Mouse (Mus musculus) A20 (cell line): ENCODE measurements around the gene Fbxw2.
"Not testable (repeated sequence)": the region's sequence is repeated elsewhere in the genome, so short reads cannot be mapped to it uniquely, and the experiment has no call there.

Experiments used
- DNase-seq: peaks from one replicate; pipeline ENCODE4 v3.0.0-alpha.2; 2011; ENCODE audit warnings: low read depth, low spot score

Fbxw2 gene

GRCm38 (mm10) chr2:34825827-34826459 lies at the start of gene Fbxw2:
Gene Fbxw2, minus strand, starts transcription at chr2:34826311.
- DNase-seq, result peak; percentile 94

- DNase-seq, result no peak
Observed at GRCm38 (mm10) chr2:34874816-34875345, 48.8 kb upstream of the Fbxw2 start, which contains the start of gene Psmd5. Gene Psmd5, minus strand, starts transcription at chr2:34874968.

DNA sequence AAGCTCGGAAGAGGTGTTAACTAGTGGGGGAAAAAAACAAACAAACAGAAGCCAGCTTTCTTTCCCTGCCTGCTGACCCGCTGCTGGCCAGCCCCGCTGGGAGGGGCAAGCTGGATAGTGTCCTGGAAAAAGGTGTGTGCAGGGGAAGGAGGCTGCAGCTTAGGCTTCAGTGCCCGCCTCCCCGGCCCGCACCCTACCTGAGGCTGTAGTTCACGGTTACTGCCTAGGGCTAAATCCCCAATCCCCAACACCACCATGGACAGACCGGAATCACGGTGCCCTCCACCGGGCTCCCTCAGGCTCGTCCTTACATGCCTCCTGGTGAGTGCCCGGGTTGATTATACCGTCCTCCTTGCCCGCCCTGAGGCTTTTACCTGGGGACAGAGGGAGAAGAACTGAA lies 48.2 kb upstream of the Fbxw2 start, which contains the start of gene Cutal:
TSS of gene Cutal (plus strand) at position 126 of the 400 bp plus-strand sequence.
- DNase-seq, result no peak

DNA sequence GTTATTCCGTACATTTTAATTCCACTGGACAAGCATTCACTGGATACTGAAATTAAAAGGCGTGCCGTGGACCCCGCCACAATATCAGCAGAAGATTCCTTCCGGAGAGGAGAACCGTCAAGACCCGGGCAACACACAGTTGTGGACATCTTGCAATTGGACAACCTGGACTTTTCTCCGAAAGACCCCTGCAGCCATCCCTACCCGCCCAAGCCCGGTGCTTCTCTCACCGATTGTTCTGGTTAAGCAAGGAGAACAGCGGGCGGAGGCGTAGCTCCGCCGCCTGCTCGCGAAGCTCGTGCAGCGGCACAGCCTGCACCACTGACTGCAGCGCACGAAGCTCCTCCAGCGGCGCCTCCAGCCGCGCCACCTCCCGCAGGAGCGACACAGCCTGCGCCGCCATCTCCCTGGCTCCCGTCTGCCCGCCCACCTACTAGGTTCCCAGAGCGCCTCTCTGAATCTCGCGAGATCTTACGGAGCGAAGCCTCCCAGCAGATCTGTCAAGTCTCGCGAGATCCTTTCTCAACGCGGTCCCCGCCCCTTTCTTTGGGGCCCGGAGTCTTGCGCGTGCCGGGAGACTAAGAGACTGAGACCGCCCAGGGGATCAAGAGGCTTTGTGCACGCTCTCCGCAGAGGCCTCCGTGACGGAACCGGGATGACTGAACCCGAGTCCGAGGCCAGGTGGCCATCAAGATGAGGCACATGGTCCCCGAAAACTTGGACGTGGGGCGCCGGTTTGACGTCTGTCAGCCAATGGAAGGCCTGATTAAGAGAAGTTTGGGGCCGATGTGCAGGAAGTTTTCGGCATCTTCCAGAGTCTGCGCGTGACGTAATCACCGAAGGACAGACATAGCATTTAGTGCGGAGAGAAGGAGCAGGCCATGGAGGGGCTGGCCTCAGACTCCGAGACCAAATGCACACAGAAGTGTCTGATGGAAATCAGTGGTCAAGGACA lies 44.7 kb upstream of the Fbxw2 start:
- peak; percentile 99 for DNase-seq

DNA sequence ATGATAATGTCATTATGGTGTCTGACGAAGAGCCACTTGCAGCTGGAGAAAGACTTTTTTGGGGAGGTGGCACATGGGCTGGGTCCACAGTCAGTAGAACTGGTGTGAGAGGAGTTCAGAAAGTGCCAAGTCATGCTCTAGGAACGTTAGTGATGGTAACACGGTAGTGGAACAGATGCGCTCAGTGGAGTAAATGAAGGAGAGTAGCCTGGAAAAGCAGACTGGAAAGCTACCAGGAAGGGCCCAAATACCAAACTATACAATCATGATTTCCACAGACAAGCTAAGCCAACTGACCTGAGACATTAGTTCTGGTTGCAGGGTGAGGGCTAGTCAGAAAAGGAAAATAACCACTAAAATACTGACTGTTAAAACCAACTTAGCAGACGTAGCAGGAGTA lies 43.6 kb upstream of the Fbxw2 start:
- DNase-seq, result peak; percentile 58

DNA sequence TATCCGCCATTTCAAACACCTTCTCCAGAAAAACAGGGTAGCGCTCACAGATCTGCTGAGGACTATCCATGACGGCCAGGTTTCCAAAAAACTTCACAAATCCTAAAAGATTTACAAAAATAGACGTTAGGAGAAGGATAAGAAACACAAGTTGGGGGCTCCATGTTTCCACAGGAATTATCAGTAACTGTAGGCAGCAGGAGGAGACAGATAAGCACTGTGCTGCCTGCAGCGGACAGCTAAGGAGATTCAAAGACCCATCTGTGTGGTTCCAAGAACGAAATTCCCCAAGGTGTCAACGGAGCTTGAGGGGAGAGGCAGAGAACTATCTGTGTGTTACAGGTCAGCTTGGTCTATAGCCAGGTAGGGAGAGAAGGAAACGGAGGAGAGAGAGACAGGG lies 31.6 kb upstream of the Fbxw2 start:
- DNase-seq, result no peak

DNA sequence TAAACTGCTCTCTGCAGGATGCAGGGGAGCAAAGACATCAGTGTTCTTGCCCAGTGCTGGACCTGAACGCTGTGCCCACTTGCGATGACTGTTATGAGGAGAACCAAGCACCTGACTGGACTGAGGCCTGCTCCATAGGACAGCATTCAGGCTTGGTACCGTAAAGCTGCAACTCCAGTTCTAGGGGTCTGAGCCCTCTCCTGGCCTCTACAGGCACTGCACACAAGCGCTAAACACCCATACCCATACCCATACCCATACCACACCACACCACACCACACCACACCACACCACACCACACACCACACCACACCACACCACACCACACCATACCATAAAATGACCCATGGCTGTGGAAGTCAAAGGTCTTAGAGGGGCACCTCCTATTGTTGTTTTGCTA lies 29.2 kb upstream of the Fbxw2 start:
- no peak for DNase-seq

DNA sequence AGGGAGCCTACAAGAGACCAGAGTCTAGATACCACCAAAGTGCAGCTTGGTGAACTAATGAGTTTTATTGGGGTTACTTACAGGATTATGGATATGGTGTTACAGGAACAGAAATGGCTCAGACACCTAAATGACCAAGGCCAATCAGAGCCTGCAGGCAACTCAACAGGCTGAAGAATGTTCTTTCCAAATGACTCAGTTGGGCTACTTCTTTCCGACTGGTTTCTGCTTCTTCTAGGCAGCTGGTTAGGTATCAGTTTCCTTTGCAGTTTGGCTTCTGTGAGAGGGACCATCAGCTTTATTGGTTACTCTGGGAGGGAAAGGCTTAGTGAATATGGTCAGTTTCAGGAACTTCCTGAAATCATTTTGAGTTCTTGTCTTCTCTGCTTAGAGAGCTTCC lies 21.6 kb upstream of the Fbxw2 start:
- DNase-seq, result no peak

GRCm38 (mm10) chr2:34843211-34843939 lies 17.3 kb upstream of the Fbxw2 start:
- no peak for DNase-seq

GRCm38 (mm10) chr2:34841706-34842105 lies 15.6 kb upstream of the Fbxw2 start:
- no peak for DNase-seq

- DNase-seq, result not testable (repeated sequence)
Observed at GRCm38 (mm10) chr2:34840143-34840542, 14.0 kb upstream of the Fbxw2 start.

DNA sequence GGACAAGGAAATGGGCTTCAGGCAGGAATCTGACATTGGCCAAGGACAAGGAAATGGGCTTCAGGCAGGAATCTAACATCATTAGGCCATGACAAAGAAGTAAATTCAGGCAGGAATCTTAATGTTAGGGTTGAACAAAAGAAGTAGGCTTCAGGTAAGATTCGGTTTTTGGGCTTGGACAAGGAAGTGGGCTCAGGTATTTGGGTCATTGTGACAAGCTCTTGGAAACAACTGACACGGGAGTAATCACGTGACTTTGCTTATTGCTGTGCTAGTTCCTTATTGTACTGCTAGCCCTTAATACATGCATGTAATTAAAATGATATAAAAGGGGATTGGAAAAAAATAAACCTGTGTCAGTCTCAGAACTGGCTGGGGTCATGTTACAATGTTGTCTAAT lies 9.6 kb upstream of the Fbxw2 start:
- DNase-seq, result no peak

GRCm38 (mm10) chr2:34833624-34834023 lies 7.5 kb upstream of the Fbxw2 start:
- DNase-seq, result peak; percentile 86

DNA sequence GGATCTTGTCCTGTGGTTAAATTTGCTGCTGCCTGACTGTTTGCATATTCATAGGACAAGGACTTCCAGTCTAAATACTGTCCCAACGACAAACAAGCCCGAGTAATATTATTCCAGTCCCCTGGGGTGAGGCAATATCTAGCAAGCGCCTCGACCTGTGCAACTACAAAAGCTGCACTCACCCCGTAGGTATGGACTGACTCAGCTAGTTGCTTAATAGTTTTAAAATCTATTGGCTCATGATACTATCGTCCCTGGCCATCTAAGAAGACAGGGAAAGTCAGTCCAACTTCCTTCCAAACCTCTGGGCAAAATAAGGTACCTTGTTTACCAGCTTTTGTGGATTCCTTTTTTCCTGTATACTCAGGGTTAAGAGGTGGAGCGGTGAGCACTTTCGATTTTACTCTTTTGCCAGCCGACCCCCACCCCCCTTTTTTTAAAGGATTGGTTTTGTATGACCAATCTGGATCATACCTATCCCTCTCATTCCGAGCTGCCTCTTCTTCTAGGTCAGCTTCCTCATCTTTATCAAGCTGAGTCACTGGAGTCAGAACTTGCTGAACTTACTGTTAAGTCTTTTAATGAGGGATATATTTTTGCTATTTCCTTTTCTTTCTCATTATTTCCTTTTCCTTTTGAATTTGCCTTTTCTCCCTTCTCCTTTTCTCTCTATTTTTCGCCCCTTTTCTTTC lies 6.8 kb upstream of the Fbxw2 start, which contains the start of gene Gm34653:
TSS of gene Gm34653 (plus strand) at position 242 of the 692 bp plus-strand sequence.
- DNase-seq, result peak; percentile 44

- DNase-seq, result not testable (repeated sequence)
Observed at GRCm38 (mm10) chr2:34830066-34830465, 4.0 kb upstream of the Fbxw2 start.

GRCm38 (mm10) chr2:34828026-34828425 lies 1.9 kb upstream of the Fbxw2 start:
- DNase-seq, result no peak

DNA sequence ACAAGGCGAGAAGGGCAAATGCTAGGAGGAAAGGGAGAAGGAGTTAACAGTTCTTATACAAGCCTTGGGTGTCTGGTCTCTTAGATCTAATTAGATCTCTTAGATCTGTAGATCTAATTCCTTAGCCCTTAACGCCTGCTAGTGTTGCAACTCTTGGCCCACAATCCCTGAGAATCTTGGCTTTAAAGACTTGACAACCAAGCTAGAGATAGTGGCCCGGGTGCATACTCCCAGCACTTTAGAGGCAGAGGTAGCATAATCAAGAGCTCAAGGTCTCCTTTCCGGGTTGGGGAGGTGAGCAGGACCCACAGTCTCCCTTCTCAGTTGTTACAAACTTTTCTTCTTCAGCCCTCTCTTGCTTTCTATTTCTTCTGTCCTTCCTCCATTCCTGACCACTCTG lies 1.5 kb upstream of the Fbxw2 start:
- no peak for DNase-seq

- DNase-seq, result no peak
Observed at GRCm38 (mm10) chr2:34826460-34827231, 535 bp upstream of the Fbxw2 start.

- no peak for DNase-seq
Observed at GRCm38 (mm10) chr2:34818492-34818891, 7.6 kb downstream of the Fbxw2 start.

DNA sequence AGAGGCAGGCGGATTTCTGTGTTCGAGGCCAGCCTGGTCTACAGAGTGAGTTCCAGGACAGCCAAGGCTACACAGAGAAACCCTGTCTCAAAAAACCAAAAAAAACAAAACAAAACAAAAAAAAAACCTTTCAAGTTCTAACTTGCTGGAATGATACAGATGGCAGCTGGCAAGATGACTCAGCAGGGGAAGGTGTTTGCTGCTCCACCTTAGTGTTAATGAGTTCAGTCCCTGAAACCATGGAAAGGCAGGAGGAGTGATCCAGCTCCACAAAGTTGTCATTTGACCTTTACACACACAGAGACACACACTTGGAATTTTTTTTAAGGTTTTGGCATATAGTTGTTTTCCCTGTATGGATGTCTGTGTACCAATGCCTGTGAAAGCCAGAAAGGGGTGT lies 10.2 kb downstream of the Fbxw2 start:
- DNase-seq, result not testable (repeated sequence)
